Mouse (Mus musculus) intestine, embryonic 15.5 days (tissue): ENCODE results near the gene Itih5. TPM values are rescaled to one million over a fixed set of nuclear protein-coding genes. Genes with fewer than 3 reads are reported as not detected.

Source experiments
- ATAC-seq: fragments of 200-750 bp; cut with Nextera tagmentation; 2 replicates; pipeline ENCODE4 v1.8.0; 2017; ENCODE audit warnings: moderate TSS enrichment, moderate library complexity
- H3K27ac ChIP-seq: fragments of 300-500 bp; sonication (generic); 2 replicates; pipeline ENCODE4 v1.5.1; 2015; ENCODE audit warnings: mild to moderate bottlenecking, inconsistent platforms
- H3K27me3 ChIP-seq: fragments of 300-500 bp; sonication (generic); replicated peaks from 2 replicates; pipeline ENCODE4 v1.6.1; 2015; ENCODE audit warnings: inconsistent platforms
- H3K36me3 ChIP-seq: fragments of 300-500 bp; sonication (generic); 2 replicates; pipeline ENCODE4 v1.6.1; 2015; ENCODE audit warnings: inconsistent platforms
- H3K4me1 ChIP-seq: fragments of 300-500 bp; sonication (generic); replicated peaks from 2 replicates; pipeline ENCODE4 v1.6.1; 2015; ENCODE audit warnings: inconsistent platforms
- H3K4me2 ChIP-seq: fragments of 300-500 bp; sonication (generic); replicated peaks from 2 replicates; pipeline ENCODE4 v1.6.1; 2015; ENCODE audit warnings: mild to moderate bottlenecking, inconsistent platforms
- H3K4me3 ChIP-seq: fragments of 300-500 bp; sonication (generic); replicated peaks from 2 replicates; pipeline ENCODE4 v1.5.1; 2015; ENCODE audit warnings: inconsistent platforms
- H3K9ac ChIP-seq: fragments of 300-500 bp; sonication (generic); 2 replicates; pipeline ENCODE4 v1.6.1; 2015; ENCODE audit warnings: inconsistent platforms
- H3K9me3 ChIP-seq: fragments of 300-500 bp; sonication (generic); 2 replicates; pipeline ENCODE4 v1.6.1; 2016; ENCODE audit warnings: inconsistent platforms
- WGBS: fragments of 180-500 bp; shearing (Covaris S2); methylation state at CpG from one replicate; pipeline ENCODE4 v1.1.7; 2015; 5-methylcytosine and 5-hydroxymethylcytosine counted together
- polyA plus RNA-seq: library from polyadenylated mRNA; unstranded; fragments of >200 nt; fragmentation: Nextera tagmentation; extraction: Ambion mirVana; gene quantifications from 2 replicates; pipeline ENCODE4 v1.2.1, GENCODE M21; 2015

Itih5 gene
- polyA plus RNA-seq, 1 experiment from 2014 or later: 12.1 TPM

GRCm38 (mm10) chr2:10195162-10195561 lies 41.8 kb downstream of the Itih5 start:
- H3K27ac ChIP-seq: no peak overlapping the region
- no peak overlapping the region for H3K9ac ChIP-seq
- H3K4me2 ChIP-seq: no peak overlapping the region
- no peak for ATAC-seq
- no peaks in the 10 kb centered on the region for H3K9me3 ChIP-seq
- H3K36me3 ChIP-seq: no peaks in the 10 kb centered on the region
- H3K4me1 ChIP-seq: no peaks in the 10 kb centered on the region
- WGBS: 73% methylated on average over 3 of the region's 3 CpGs
- no peaks in the 10 kb centered on the region for H3K27me3 ChIP-seq
- no peak overlapping the region for H3K4me3 ChIP-seq

GRCm38 (mm10) chr2:10199326-10199725 lies 46.0 kb downstream of the Itih5 start:
- no peak for ATAC-seq
- Histone ChIP-seq H3K36me3 (no peaks in the 10 kb centered on the region), H3K9me3 (no peaks in the 10 kb centered on the region), H3K27ac (no peak overlapping the region), H3K4me1 (no peaks in the 10 kb centered on the region), H3K4me2 (no peak overlapping the region), H3K4me3 (no peak overlapping the region), H3K27me3 (no peaks in the 10 kb centered on the region), H3K9ac (no peak overlapping the region)
- 63% methylated on average over 2 of the region's 2 CpGs for WGBS

- Histone ChIP-seq H3K36me3 (no peaks in the 10 kb centered on the region), H3K4me1 (no peaks in the 10 kb centered on the region), H3K9me3 (no peaks in the 10 kb centered on the region), H3K27me3 (no peaks in the 10 kb centered on the region), H3K27ac (no peak overlapping the region), H3K9ac (no peak overlapping the region), H3K4me2 (no peak overlapping the region), H3K4me3 (no peak overlapping the region)
- ATAC-seq: no peak
- 49% methylated on average over 3 of the region's 3 CpGs for WGBS
These were observed 47.4 kb downstream of the Itih5 start for GRCm38 (mm10) chr2:10200736-10201285.

- Histone ChIP-seq H3K36me3 (no peaks in the 10 kb centered on the region), H3K4me3 (no peak overlapping the region), H3K9ac (no peak overlapping the region), H3K4me2 (no peak overlapping the region), H3K27ac (no peak overlapping the region), H3K9me3 (no peaks in the 10 kb centered on the region), H3K27me3 (no peaks in the 10 kb centered on the region), H3K4me1 (no peaks in the 10 kb centered on the region)
- WGBS: 64% methylated on average over 3 of the region's 3 CpGs
- ATAC-seq: no peak
These were observed 50.9 kb downstream of the Itih5 start for GRCm38 (mm10) chr2:10204301-10204700.

- Histone ChIP-seq H3K4me2 (no peak overlapping the region), H3K36me3 (no peaks in the 10 kb centered on the region), H3K4me3 (no peak overlapping the region), H3K27ac (no peak overlapping the region), H3K9me3 (no peaks in the 10 kb centered on the region), H3K4me1 (0 out of 2 replicates have a peak, but pooled peaks cover 3% of the 10 kb centered on the region), H3K9ac (no peak overlapping the region), H3K27me3 (no peaks in the 10 kb centered on the region)
- ATAC-seq: no peak
- 85% methylated on average over 12 of the region's 12 CpGs for WGBS
These were observed 60.1 kb downstream of the Itih5 start for GRCm38 (mm10) chr2:10213468-10213867.

GRCm38 (mm10) chr2:10215876-10216565 lies 62.6 kb downstream of the Itih5 start:
- H3K27ac ChIP-seq: no peak overlapping the region
- 74% methylated on average over 7 of the region's 7 CpGs for WGBS
- no peak for ATAC-seq

GRCm38 (mm10) chr2:10216566-10217247 lies 63.3 kb downstream of the Itih5 start:
- Histone ChIP-seq H3K4me3 (no peak overlapping the region), H3K27me3 (no peaks in the 10 kb centered on the region), H3K4me1 (0 out of 2 replicates have a peak, but pooled peaks cover 3% of the 10 kb centered on the region), H3K36me3 (no peaks in the 10 kb centered on the region), H3K27ac (no peak overlapping the region), H3K4me2 (no peak overlapping the region), H3K9ac (no peak overlapping the region), H3K9me3 (no peaks in the 10 kb centered on the region)
- WGBS: 45% methylated on average over 7 of the region's 7 CpGs
- peak; percentile 63 for ATAC-seq

More at GRCm38 (mm10) chr2:10215876-10216565, 62.6 kb downstream of the Itih5 start:
- Histone ChIP-seq H3K9me3 (no peaks in the 10 kb centered on the region), H3K4me1 (0 out of 2 replicates have a peak, but pooled peaks cover 3% of the 10 kb centered on the region), H3K4me2 (no peak overlapping the region), H3K27me3 (no peaks in the 10 kb centered on the region), H3K36me3 (no peaks in the 10 kb centered on the region), H3K9ac (no peak overlapping the region), H3K4me3 (no peak overlapping the region)

GRCm38 (mm10) chr2:10221862-10222261 lies 68.5 kb downstream of the Itih5 start:
- 0 out of 2 replicates have a peak, but pooled peaks cover 2% of the 10 kb centered on the region for H3K4me1 ChIP-seq
- H3K27ac ChIP-seq: no peak overlapping the region
- no peaks in the 10 kb centered on the region for H3K9me3 ChIP-seq
- no peaks in the 10 kb centered on the region for H3K36me3 ChIP-seq
- WGBS: 71% methylated on average over 4 of the region's 4 CpGs
- H3K4me3 ChIP-seq: no peak overlapping the region
- no peaks in the 10 kb centered on the region for H3K27me3 ChIP-seq
- H3K4me2 ChIP-seq: no peak overlapping the region
- H3K9ac ChIP-seq: no peak overlapping the region
- ATAC-seq: peak; percentile 25; the same call in 1 of the 2 replicates

- Histone ChIP-seq H3K27ac (no peak overlapping the region), H3K27me3 (no peaks in the 10 kb centered on the region), H3K36me3 (no peaks in the 10 kb centered on the region), H3K9ac (no peak overlapping the region), H3K9me3 (no peaks in the 10 kb centered on the region), H3K4me2 (no peak overlapping the region), H3K4me3 (no peak overlapping the region), H3K4me1 (no peaks in the 10 kb centered on the region)
- WGBS: 81% methylated on average over 1 of the region's 1 CpGs
- no peak for ATAC-seq
These were observed 73.5 kb downstream of the Itih5 start for GRCm38 (mm10) chr2:10226907-10227306.

- Histone ChIP-seq H3K4me3 (no peak overlapping the region), H3K9me3 (no peaks in the 10 kb centered on the region), H3K36me3 (no peaks in the 10 kb centered on the region), H3K4me1 (no peaks in the 10 kb centered on the region), H3K27me3 (no peaks in the 10 kb centered on the region), H3K9ac (no peak overlapping the region), H3K27ac (no peak overlapping the region), H3K4me2 (no peak overlapping the region)
- no peak for ATAC-seq
- 75% methylated on average over 6 of the region's 6 CpGs for WGBS
These were observed 78.6 kb downstream of the Itih5 start for GRCm38 (mm10) chr2:10231971-10232370.

- H3K27ac ChIP-seq: no peak overlapping the region
- H3K4me2 ChIP-seq: no peak overlapping the region
- H3K9ac ChIP-seq: no peak overlapping the region
- no peak overlapping the region for H3K4me3 ChIP-seq
- H3K4me1 ChIP-seq: no peaks in the 10 kb centered on the region
- WGBS: 96% methylated on average over 2 of the region's 2 CpGs
- H3K36me3 ChIP-seq: no peaks in the 10 kb centered on the region
- ATAC-seq: no peak
- H3K27me3 ChIP-seq: no peaks in the 10 kb centered on the region
- no peaks in the 10 kb centered on the region for H3K9me3 ChIP-seq
These were observed 83.2 kb downstream of the Itih5 start for GRCm38 (mm10) chr2:10236554-10236953.

- Histone ChIP-seq H3K4me2 (no peak overlapping the region), H3K27ac (no peak overlapping the region), H3K36me3 (no peaks in the 10 kb centered on the region), H3K4me1 (no peaks in the 10 kb centered on the region), H3K9me3 (no peaks in the 10 kb centered on the region), H3K27me3 (no peaks in the 10 kb centered on the region), H3K4me3 (no peak overlapping the region), H3K9ac (no peak overlapping the region)
- ATAC-seq: no peak
- 14% methylated on average over 9 of the region's 9 CpGs for WGBS
These were observed 89.6 kb downstream of the Itih5 start for GRCm38 (mm10) chr2:10242970-10243369.
